ENCODE assay signal across 17 mouse cellular contexts in genomic region chr10:89542321-89542720, GRCm38 (mm10). TPM values are rescaled to one million over a fixed set of nuclear protein-coding genes. Genes with fewer than 3 reads are reported as not detected.
"Had no signal": no experiment of that assay in that cellular context is flagged by ENCODE, and none has a peak within 500 bp of the region (broad histone marks: within the 10 kb centered on the region; RNA-seq: fewer than 3 reads in every experiment).

No protein-coding gene starts in this region.

- H3K9ac ChIP-seq: limb, embryonic 15.5 days; liver, embryonic 14.5 days; midbrain, embryonic 12.5 days; neural tube, embryonic 13.5 days; stomach, embryonic 15.5 days had no signal

- H3K4me1 ChIP-seq: limb, embryonic 15.5 days; midbrain, embryonic 12.5 days; stomach, embryonic 15.5 days had no signal

- H3K4me3 ChIP-seq: limb, embryonic 15.5 days; midbrain, embryonic 12.5 days; neural tube, embryonic 13.5 days; stomach, embryonic 15.5 days had no signal

- H3K4me2 ChIP-seq: limb, embryonic 15.5 days; midbrain, embryonic 12.5 days; neural tube, embryonic 13.5 days; stomach, embryonic 15.5 days had no signal

- H3K27me3 ChIP-seq: limb, embryonic 15.5 days; midbrain, embryonic 12.5 days; neural tube, embryonic 13.5 days; stomach, embryonic 15.5 days had no signal

- H3K36me3 ChIP-seq: limb, embryonic 15.5 days; midbrain, embryonic 12.5 days; neural tube, embryonic 13.5 days; stomach, embryonic 15.5 days had no signal

- DNase-seq: layer of hippocampus, adult 9-11 months; layer of hippocampus, postnatal 36 days; lung, adult 18-20 months; retina, postnatal 1 day; right cerebral cortex, postnatal 4 days; spleen, adult 18-20 months; thymus, adult 2 months; thymus, postnatal 25 days had no signal

- ATAC-seq: inflammation-experienced regulatory T-cells, adult 6 months; intestine, postnatal 0 days; midbrain, embryonic 16.5 days had no signal

- H3K9me3 ChIP-seq: limb, embryonic 15.5 days; midbrain, embryonic 12.5 days; neural tube, embryonic 13.5 days; stomach, embryonic 15.5 days had no signal

- H3K27ac ChIP-seq: limb, embryonic 15.5 days; liver, embryonic 14.5 days; midbrain, embryonic 12.5 days; neural tube, embryonic 13.5 days; stomach, embryonic 15.5 days had no signal

RNA-seq across cellular contexts. Expression of gene Nr1h4, which starts 8.9 kb away (rescaled TPM):
- polyA plus RNA-seq: inflammation-experienced regulatory T-cells, adult 6 months; limb, embryonic 11.5 days; midbrain, embryonic 12.5 days; midbrain, embryonic 16.5 days; neural tube, embryonic 13.5 days had no signal
